Mouse (Mus musculus) cortical plate, adult 2 months (tissue): ENCODE measurements around the gene Sh3bp4. TPM values are rescaled to one million over a fixed set of nuclear protein-coding genes. Genes with fewer than 3 reads are reported as not detected.

Experiments used
- H3K27ac ChIP-seq: fragments of 200-500 bp; 2 replicates; pipeline ENCODE4 v1.5.1; 2012; ENCODE audit warnings: low read length, control low read depth, inconsistent platforms; ENCODE audit not compliant: insufficient read depth
- H3K4me1 ChIP-seq: fragments of 200-500 bp; 2 replicates; pipeline ENCODE4 v1.6.1; 2011; ENCODE audit warnings: low read length; ENCODE audit not compliant: control insufficient read depth, insufficient read depth
- H3K4me3 ChIP-seq: fragments of 200-500 bp; 2 replicates; pipeline ENCODE4 v1.5.1; 2011; ENCODE audit warnings: mild to moderate bottlenecking, low read length, control low read depth; ENCODE audit not compliant: insufficient read depth
- CTCF ChIP-seq: fragments of 200-500 bp; IDR thresholded peaks from 2 replicates; pipeline ENCODE4 v1.5.1; 2011; ENCODE audit warnings: mild to moderate bottlenecking, control low read depth, low read length; ENCODE audit not compliant: insufficient read depth; ENCODE audit errors: extremely low read depth
- POLR2A ChIP-seq: fragments of 200-500 bp; IDR thresholded peaks from 2 replicates; pipeline ENCODE4 v1.6.1; 2011; ENCODE audit warnings: mild to moderate bottlenecking, low read length, control low read depth; ENCODE audit not compliant: insufficient read depth; ENCODE audit errors: extremely low read depth
- polyA plus RNA-seq: library from polyadenylated mRNA; depleted of rRNA; stranded (reverse); fragments of >200 nt; gene quantifications from 2 replicates; pipeline ENCODE4 v1.2.3, GENCODE M21; 2012

Sh3bp4 gene
- polyA plus RNA-seq, 1 experiment = 14.3 TPM

GRCm38 (mm10) chr1:89105891-89106830 is 35.9 kb downstream of the Sh3bp4 start:
- peaks cover 5% of the 10 kb centered on the region for H3K4me1 ChIP-seq
- TF ChIP-seq CTCF = no peak
- no peak for TF ChIP-seq POLR2A
- H3K4me3 ChIP-seq = no peak overlapping the region
- H3K27ac ChIP-seq = no peak overlapping the region

- Histone ChIP-seq H3K4me3 (no peak overlapping the region), H3K4me1 (peaks cover 5% of the 10 kb centered on the region), H3K27ac (no peak overlapping the region)
- no peak for TF ChIP-seq CTCF
- no peak for TF ChIP-seq POLR2A
Observed at GRCm38 (mm10) chr1:89107466-89107865, 37.3 kb downstream of the Sh3bp4 start.

- H3K4me1 ChIP-seq = peaks cover 5% of the 10 kb centered on the region
- H3K27ac ChIP-seq = no peak overlapping the region
- TF ChIP-seq CTCF (no peak), POLR2A (no peak)
- no peak overlapping the region for H3K4me3 ChIP-seq
Observed at GRCm38 (mm10) chr1:89108340-89108896, 38.2 kb downstream of the Sh3bp4 start.

GRCm38 (mm10) chr1:89109767-89110166 is 39.6 kb downstream of the Sh3bp4 start:
- H3K4me1 ChIP-seq = peaks cover 2% of the 10 kb centered on the region; the same call in 1 of the 2 replicates
- H3K4me3 ChIP-seq = no peak overlapping the region
- TF ChIP-seq POLR2A (no peak), CTCF (no peak)
- H3K27ac ChIP-seq = no peak overlapping the region

- Histone ChIP-seq H3K27ac (no peak overlapping the region), H3K4me3 (no peak overlapping the region), H3K4me1 (no peaks in the 10 kb centered on the region)
- no peak for TF ChIP-seq POLR2A
- TF ChIP-seq CTCF = no peak
Observed at GRCm38 (mm10) chr1:89110767-89111534, 40.7 kb downstream of the Sh3bp4 start.

- Histone ChIP-seq H3K27ac (no peak overlapping the region), H3K4me3 (no peak overlapping the region), H3K4me1 (no peaks in the 10 kb centered on the region)
- TF ChIP-seq POLR2A (no peak), CTCF (no peak)
Observed at GRCm38 (mm10) chr1:89112544-89112943, 42.3 kb downstream of the Sh3bp4 start.

GRCm38 (mm10) chr1:89113731-89114130 is 43.5 kb downstream of the Sh3bp4 start:
- Histone ChIP-seq H3K4me1 (no peaks in the 10 kb centered on the region), H3K4me3 (no peak overlapping the region), H3K27ac (no peak overlapping the region)
- TF ChIP-seq POLR2A = no peak
- TF ChIP-seq CTCF = no peak

- Histone ChIP-seq H3K4me1 (no peaks in the 10 kb centered on the region), H3K4me3 (no peak overlapping the region), H3K27ac (no peak overlapping the region)
- TF ChIP-seq POLR2A = no peak
- no peak for TF ChIP-seq CTCF
Observed at GRCm38 (mm10) chr1:89117062-89117461, 46.8 kb downstream of the Sh3bp4 start.

- H3K27ac ChIP-seq = no peak overlapping the region
- TF ChIP-seq CTCF = no peak
- TF ChIP-seq POLR2A = no peak
- no peak overlapping the region for H3K4me3 ChIP-seq
- no peaks in the 10 kb centered on the region for H3K4me1 ChIP-seq
Observed at GRCm38 (mm10) chr1:89118076-89118475, 47.9 kb downstream of the Sh3bp4 start.
